In genomic region chr8:45615050-45615449, GRCm38 (mm10) we compare ENCODE assay signal across 13 mouse cellular contexts.
A peak's percentile ranks its signal among the peaks of the same experiment; 100 is the strongest.
DNase-seq lines count a peak whose midpoint lies in the region; ATAC-seq lines count a peak whose summit lies in the region.
"Had no signal": no experiment of that assay in that cellular context is flagged by ENCODE, and none has a peak within 500 bp of the region (broad histone marks: within the 10 kb centered on the region; RNA-seq: fewer than 3 reads in every experiment).

No protein-coding gene starts in this region.

- H3K36me3 ChIP-seq in limb, embryonic 11.5 days (ENCODE audit: control insufficient read depth, insufficient read depth, low read length) = no peaks in the 10 kb centered on the region
- no peaks in the 10 kb centered on the region for H3K36me3 ChIP-seq in limb, embryonic 10.5 days
- H3K36me3 ChIP-seq in intestine, embryonic 15.5 days = no peaks in the 10 kb centered on the region

- H3K27me3 ChIP-seq in limb, embryonic 11.5 days (ENCODE audit: control insufficient read depth, insufficient read depth, low read length) = no peaks in the 10 kb centered on the region
- no peaks in the 10 kb centered on the region for H3K27me3 ChIP-seq in limb, embryonic 10.5 days (ENCODE audit: low read depth, poor library complexity, severe bottlenecking)
- no peaks in the 10 kb centered on the region for H3K27me3 ChIP-seq in intestine, embryonic 15.5 days (replicated peaks)

- no peak overlapping the region for H3K27ac ChIP-seq in limb, embryonic 11.5 days (replicated peaks; ENCODE audit: low read depth, low read length)
- no peak overlapping the region for H3K27ac ChIP-seq in limb, embryonic 10.5 days
- no peak overlapping the region for H3K27ac ChIP-seq in intestine, embryonic 15.5 days

- H3K4me1 ChIP-seq in limb, embryonic 11.5 days (ENCODE audit: control insufficient read depth, insufficient read depth, low read length) = no peaks in the 10 kb centered on the region
- peaks cover 6% of the 10 kb centered on the region; the same call in 1 of the 2 replicates for H3K4me1 ChIP-seq in limb, embryonic 10.5 days
- 0 out of 2 replicates have a peak, but pooled peaks cover 3% of the 10 kb centered on the region for H3K4me1 ChIP-seq in intestine, embryonic 15.5 days (replicated peaks)

- intact Hi-C loops in heart, postnatal 25 days (cut with DNase I) = no loop called here

- peak overlapping the region; percentile 23; the same call in 1 of the 2 replicates for H3K4me2 ChIP-seq in limb, embryonic 11.5 days (ENCODE audit: low read depth, severe bottlenecking)
- peak overlapping the region; percentile 41 for H3K4me2 ChIP-seq in intestine, embryonic 15.5 days (replicated peaks)

- no peak overlapping the region for H3K9ac ChIP-seq in limb, embryonic 11.5 days (ENCODE audit: low read length)
- H3K9ac ChIP-seq in intestine, embryonic 15.5 days = no peak overlapping the region

- 15% methylated on average over 9 of the region's 9 CpGs for WGBS in limb, embryonic 11.5 days
- 15% methylated on average over 9 of the region's 9 CpGs for WGBS in limb, embryonic 10.5 days
- 12% methylated on average over 9 of the region's 9 CpGs for WGBS in intestine, embryonic 15.5 days

- no peak overlapping the region for H3K4me3 ChIP-seq in limb, embryonic 11.5 days (ENCODE audit: low read depth, low read length)
- H3K4me3 ChIP-seq in limb, embryonic 10.5 days = no peak overlapping the region
- H3K4me3 ChIP-seq in intestine, embryonic 15.5 days (replicated peaks) = no peak overlapping the region

- DNase-seq in heart, adult 11 months = peak; percentile 44
- DNase-seq in heart, postnatal 25 days (ENCODE audit: low spot score) = no peak
- DNase-seq in limb, embryonic 11.5 days (ENCODE audit: low spot score) = no peak
- DNase-seq in limb, embryonic 10.5 days (ENCODE audit: low spot score) = no peak
- peak; percentile 8 for DNase-seq in embryo, embryonic 10.5 days (ENCODE audit: low spot score)
- DNase-seq in cerebellum, adult 11-12 months = no peak
- DNase-seq: B cell, adult 2 months; cerebellum, adult 18-20 months; layer of hippocampus, adult 9-11 months; liver; thymus, postnatal 36 days had no signal

- no peak for ATAC-seq in limb, embryonic 11.5 days (ENCODE audit: insufficient number of reproducible peaks, low FRiP score, low TSS enrichment, low read depth)
- ATAC-seq in intestine, embryonic 15.5 days = peak; percentile 58
- ATAC-seq in activated CD4-positive, CD25-positive, alpha-beta regulatory T cell, adult 4 months = no peak

- no peaks in the 10 kb centered on the region for H3K9me3 ChIP-seq in limb, embryonic 11.5 days (ENCODE audit: control insufficient read depth, low read length)
- no peaks in the 10 kb centered on the region; the same call in 1 of the 2 replicates for H3K9me3 ChIP-seq in limb, embryonic 10.5 days (replicated peaks)
- H3K9me3 ChIP-seq in intestine, embryonic 15.5 days = no peaks in the 10 kb centered on the region

Comparison
In these comparisons a context has a peak if more than half of its experiments do, and no peak if none do; other contexts are left out.
1. DNase-seq: peak in heart, adult 11 months (single experiment) and embryo, embryonic 10.5 days (single experiment); none in heart, postnatal 25 days (single experiment), limb, embryonic 11.5 days (single experiment), limb, embryonic 10.5 days (single experiment) and cerebellum, adult 11-12 months (single experiment).